In the genomic region with DNA sequence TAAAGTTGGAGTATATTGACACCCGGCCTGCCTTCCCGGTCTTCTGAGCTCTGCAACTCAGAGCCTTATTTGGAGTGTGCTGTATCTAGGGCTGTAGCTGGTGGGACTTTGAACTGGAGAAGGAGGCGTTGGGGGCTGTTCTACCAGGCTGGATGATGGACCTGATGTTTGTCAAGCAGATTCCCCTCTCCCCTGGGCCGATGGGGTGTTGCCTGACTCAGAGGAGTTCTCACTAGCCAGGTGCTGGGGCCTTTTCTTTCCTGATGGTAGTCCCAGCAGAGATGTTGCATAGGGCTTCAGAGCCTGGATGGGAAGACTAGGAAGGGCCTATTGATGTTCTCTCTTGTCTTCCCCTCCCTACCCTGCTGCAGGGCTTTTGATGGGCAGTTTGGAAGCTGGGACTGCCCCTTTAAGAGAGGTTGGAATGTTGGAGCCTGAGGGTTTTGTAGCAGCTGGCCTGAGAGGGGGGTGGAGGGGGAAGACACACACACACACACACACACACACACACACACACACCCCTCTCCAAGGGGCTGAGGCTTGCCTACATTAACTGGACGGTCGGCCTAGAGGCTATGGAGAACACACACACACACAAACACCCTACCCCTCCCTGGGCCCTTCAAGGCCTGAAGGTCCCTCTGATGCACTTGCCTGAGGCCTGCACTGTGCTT, we compare ENCODE assay signal across 8 mouse cellular contexts. TPM values are rescaled to one million over a fixed set of nuclear protein-coding genes. Genes with fewer than 3 reads are reported as not detected.
A peak's percentile ranks its signal among the peaks of the same experiment; 100 is the strongest.
DNase-seq lines count a peak whose midpoint lies in the region; ATAC-seq lines count a peak whose summit lies in the region.

No protein-coding gene starts in this region.

- WGBS in forebrain, embryonic 12.5 days = 2% methylated on average over 6 of the region's 6 CpGs
- 0% methylated on average over 6 of the region's 6 CpGs for WGBS in intestine, embryonic 14.5 days
- 19% methylated on average over 6 of the region's 6 CpGs for WGBS in liver, embryonic 16.5 days (ENCODE audit: insufficient replicate concordance)
- 0% methylated on average over 6 of the region's 6 CpGs for WGBS in neural tube, embryonic 15.5 days

- DNase-seq in cerebellum, postnatal 14 days = peak; percentile 53 to 70
- DNase-seq in cerebellum, adult 8-10 months = no peak
- peak; percentile 81 for DNase-seq in Muller cell, postnatal 12 days (ENCODE audit: inconsistent ontology term)
- DNase-seq in intestine, embryonic 14.5 days (ENCODE audit: low spot score) = peak; percentile 75
- no peak for DNase-seq in urinary bladder, adult 18-20 months (ENCODE audit: low spot score in 2 of 2)

- no peaks in the 10 kb centered on the region for H3K27me3 ChIP-seq in forebrain, embryonic 12.5 days
- H3K27me3 ChIP-seq in intestine, embryonic 14.5 days (replicated peaks; ENCODE audit: control insufficient read depth, insufficient read depth, low read length) = no peaks in the 10 kb centered on the region
- no peaks in the 10 kb centered on the region for H3K27me3 ChIP-seq in liver, embryonic 16.5 days (ENCODE audit: control insufficient read depth, insufficient read depth, low read depth, low read length)
- no peaks in the 10 kb centered on the region for H3K27me3 ChIP-seq in neural tube, embryonic 15.5 days (replicated peaks)

- H3K9me3 ChIP-seq in forebrain, embryonic 12.5 days = no peaks in the 10 kb centered on the region
- no peaks in the 10 kb centered on the region for H3K9me3 ChIP-seq in intestine, embryonic 14.5 days (ENCODE audit: control insufficient read depth, low read length)
- H3K9me3 ChIP-seq in liver, embryonic 16.5 days (replicated peaks; ENCODE audit: control insufficient read depth, low read length) = no peaks in the 10 kb centered on the region
- no peaks in the 10 kb centered on the region for H3K9me3 ChIP-seq in neural tube, embryonic 15.5 days (replicated peaks)

- peak overlapping the region; percentile 99 for H3K9ac ChIP-seq in forebrain, embryonic 12.5 days
- peak overlapping the region; percentile 96 for H3K9ac ChIP-seq in intestine, embryonic 14.5 days (ENCODE audit: low read length)
- peak overlapping the region; percentile 95 for H3K9ac ChIP-seq in liver, embryonic 16.5 days (ENCODE audit: low read depth, low read length)
- peak overlapping the region; percentile 93 for H3K9ac ChIP-seq in neural tube, embryonic 15.5 days (replicated peaks)

- H3K4me1 ChIP-seq in forebrain, embryonic 12.5 days = peaks cover 31% of the 10 kb centered on the region
- peaks cover 10% of the 10 kb centered on the region for H3K4me1 ChIP-seq in intestine, embryonic 14.5 days (replicated peaks; ENCODE audit: control insufficient read depth, insufficient read depth, low read length)
- H3K4me1 ChIP-seq in liver, embryonic 16.5 days (ENCODE audit: control insufficient read depth, low read depth, low read length) = peaks cover 26% of the 10 kb centered on the region
- H3K4me1 ChIP-seq in neural tube, embryonic 15.5 days = peaks cover 39% of the 10 kb centered on the region

- H3K4me2 ChIP-seq in forebrain, embryonic 12.5 days = peak overlapping the region; percentile 90
- peak overlapping the region; percentile 85 for H3K4me2 ChIP-seq in intestine, embryonic 14.5 days (ENCODE audit: low read length)
- H3K4me2 ChIP-seq in liver, embryonic 16.5 days (ENCODE audit: low read depth, low read length) = peak overlapping the region; percentile 79
- peak overlapping the region; percentile 95 for H3K4me2 ChIP-seq in neural tube, embryonic 15.5 days

- peak overlapping the region; percentile 95 for H3K4me3 ChIP-seq in forebrain, embryonic 12.5 days (replicated peaks)
- peak overlapping the region; percentile 95 for H3K4me3 ChIP-seq in intestine, embryonic 14.5 days (ENCODE audit: low read depth, low read length)
- H3K4me3 ChIP-seq in liver, embryonic 16.5 days (ENCODE audit: low read depth, low read length) = peak overlapping the region; percentile 92
- peak overlapping the region; percentile 70 for H3K4me3 ChIP-seq in neural tube, embryonic 15.5 days (replicated peaks)

- peaks cover 26% of the 10 kb centered on the region for H3K36me3 ChIP-seq in forebrain, embryonic 12.5 days (replicated peaks)
- peaks cover 21% of the 10 kb centered on the region for H3K36me3 ChIP-seq in intestine, embryonic 14.5 days (ENCODE audit: control insufficient read depth, insufficient read depth, low read length)
- H3K36me3 ChIP-seq in liver, embryonic 16.5 days (ENCODE audit: control insufficient read depth, insufficient read depth) = no peaks in the 10 kb centered on the region
- H3K36me3 ChIP-seq in neural tube, embryonic 15.5 days = peaks cover 21% of the 10 kb centered on the region

- peak overlapping the region; percentile 93 for H3K27ac ChIP-seq in forebrain, embryonic 12.5 days
- H3K27ac ChIP-seq in intestine, embryonic 14.5 days (ENCODE audit: low read depth) = peak overlapping the region; percentile 93
- H3K27ac ChIP-seq in liver, embryonic 16.5 days (ENCODE audit: low read length) = peak overlapping the region; percentile 85
- peak overlapping the region; percentile 91 for H3K27ac ChIP-seq in neural tube, embryonic 15.5 days (replicated peaks)

- peak; percentile 68 for ATAC-seq in forebrain, embryonic 12.5 days (ENCODE audit: low FRiP score)
- ATAC-seq in intestine, embryonic 14.5 days (replicated peaks; ENCODE audit: low FRiP score, low TSS enrichment, low read depth) = peak; percentile 26
- ATAC-seq in liver, embryonic 16.5 days (ENCODE audit: low read depth) = 0 out of 2 replicates have a peak, but pooled peaks have one; percentile 6
- peak; percentile 35 for ATAC-seq in neural tube, embryonic 15.5 days (ENCODE audit: low FRiP score)

RNA-seq across cellular contexts. Expression of a gene that starts 1.1 kb away (rescaled TPM):
- 43.9 and 51.2 TPM in 2 replicates for polyA plus RNA-seq in forebrain, embryonic 12.5 days (2016; fragmentation: Nextera tagmentation; extraction: Ambion mirVana)
- polyA plus RNA-seq in intestine, embryonic 14.5 days (2014; fragmentation: Nextera tagmentation; extraction: Ambion mirVana) = 24.6 and 26.1 TPM in 2 replicates
- 3.7 and 5.3 TPM in 2 replicates for polyA plus RNA-seq in liver, embryonic 16.5 days (2015; fragmentation: Nextera tagmentation; extraction: Ambion mirVana)
- 32.2 and 34.2 TPM in 2 replicates for polyA plus RNA-seq in neural tube, embryonic 15.5 days (2015; fragmentation: Nextera tagmentation; extraction: Ambion mirVana)

RNA-seq across cellular contexts. Expression of a gene that starts 17.4 kb away (rescaled TPM):
- polyA plus RNA-seq in forebrain, embryonic 12.5 days (2016; fragmentation: Nextera tagmentation; extraction: Ambion mirVana) = 834 and 882 TPM in 2 replicates
- polyA plus RNA-seq in intestine, embryonic 14.5 days (2014; fragmentation: Nextera tagmentation; extraction: Ambion mirVana) = 630 and 682 TPM in 2 replicates
- polyA plus RNA-seq in liver, embryonic 16.5 days (2015; fragmentation: Nextera tagmentation; extraction: Ambion mirVana) = 388 and 409 TPM in 2 replicates
- 1,083 and 1,151 TPM in 2 replicates for polyA plus RNA-seq in neural tube, embryonic 15.5 days (2015; fragmentation: Nextera tagmentation; extraction: Ambion mirVana)

RNA-seq across cellular contexts. Expression of a gene that starts 19.2 kb away (rescaled TPM):
- polyA plus RNA-seq in forebrain, embryonic 12.5 days (2016; fragmentation: Nextera tagmentation; extraction: Ambion mirVana) = 120 and 125 TPM in 2 replicates
- polyA plus RNA-seq in intestine, embryonic 14.5 days (2014; fragmentation: Nextera tagmentation; extraction: Ambion mirVana) = 98.9 and 99.8 TPM in 2 replicates
- polyA plus RNA-seq in liver, embryonic 16.5 days (2015; fragmentation: Nextera tagmentation; extraction: Ambion mirVana) = 41.0 and 44.0 TPM in 2 replicates
- 100 and 103 TPM in 2 replicates for polyA plus RNA-seq in neural tube, embryonic 15.5 days (2015; fragmentation: Nextera tagmentation; extraction: Ambion mirVana)

RNA-seq across cellular contexts. Expression of a gene that starts 30.5 kb away (rescaled TPM):
- 60.9 and 74.3 TPM in 2 replicates for polyA plus RNA-seq in forebrain, embryonic 12.5 days (2016; fragmentation: Nextera tagmentation; extraction: Ambion mirVana)
- 47.9 and 55.5 TPM in 2 replicates for polyA plus RNA-seq in intestine, embryonic 14.5 days (2014; fragmentation: Nextera tagmentation; extraction: Ambion mirVana)
- 24.6 and 25.8 TPM in 2 replicates for polyA plus RNA-seq in liver, embryonic 16.5 days (2015; fragmentation: Nextera tagmentation; extraction: Ambion mirVana)
- polyA plus RNA-seq in neural tube, embryonic 15.5 days (2015; fragmentation: Nextera tagmentation; extraction: Ambion mirVana) = 91.1 and 93.2 TPM in 2 replicates

Comparison
In these comparisons a context has a peak if more than half of its experiments do, and no peak if none do; other contexts are left out.
1. DNase-seq: peak in cerebellum, postnatal 14 days (2 of 2), Muller cell, postnatal 12 days (single experiment) and intestine, embryonic 14.5 days (single experiment); none in cerebellum, adult 8-10 months (single experiment) and urinary bladder, adult 18-20 months (0 of 2).
2. ATAC-seq: peak in every context shown above with its lines; median percentile 68 in forebrain, embryonic 12.5 days; 35 in neural tube, embryonic 15.5 days; 26 in intestine, embryonic 14.5 days; 6 in liver, embryonic 16.5 days.
3. Peak in every context shown above with its lines, with median percentiles within 50 percentile points of each other: H3K27ac ChIP-seq, H3K4me2 ChIP-seq, H3K4me3 ChIP-seq and H3K9ac ChIP-seq.